ENCODE assay signal across 27 mouse cellular contexts in the genomic region with DNA sequence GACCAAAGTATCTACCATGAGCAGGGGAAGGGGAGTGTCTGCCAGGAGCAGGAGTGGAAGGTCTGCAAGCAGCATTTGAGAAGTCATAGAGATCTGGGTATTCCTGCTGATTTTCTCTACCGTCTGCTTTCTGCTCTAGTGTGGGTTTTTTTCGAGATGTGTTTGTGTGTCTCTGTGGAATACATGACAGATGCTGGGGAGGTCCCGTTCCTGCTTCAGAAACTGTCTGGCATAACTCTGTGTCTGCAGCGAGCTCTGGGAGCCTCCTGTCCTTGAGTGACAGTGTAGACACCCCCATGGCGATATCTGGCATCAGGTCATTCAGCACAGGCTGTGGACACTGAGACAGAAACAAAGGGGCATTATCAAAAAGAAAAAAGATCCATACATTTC. TPM values are rescaled to one million over a fixed set of nuclear protein-coding genes. Genes with fewer than 3 reads are reported as not detected.
DNase-seq lines count a peak whose midpoint lies in the region; ATAC-seq lines count a peak whose summit lies in the region.
"Had no signal": no experiment of that assay in that cellular context is flagged by ENCODE, and none has a peak within 500 bp of the region (broad histone marks: within the 10 kb centered on the region; RNA-seq: fewer than 3 reads in every experiment).

No protein-coding gene starts in this region.

- no peak overlapping the region for H3K9ac ChIP-seq in liver, embryonic 15.5 days
- H3K9ac ChIP-seq: embryonic facial prominence, embryonic 15.5 days; heart, embryonic 13.5 days had no signal

- H3K27ac ChIP-seq in liver, embryonic 15.5 days (replicated peaks), result no peak overlapping the region; the same call in 1 of the 2 replicates
- H3K27ac ChIP-seq: embryonic facial prominence, embryonic 15.5 days; forebrain, embryonic 10.5 days; gastrocnemius, adult 2 months; heart, embryonic 13.5 days had no signal

- WGBS in liver, embryonic 15.5 days (ENCODE audit: insufficient replicate concordance), result 76% methylated on average over 5 of the region's 5 CpGs

- H3K4me3 ChIP-seq in liver, embryonic 15.5 days (replicated peaks), result no peak overlapping the region
- H3K4me3 ChIP-seq: embryonic facial prominence, embryonic 15.5 days; erythroblast, embryonic 14.5 days; forebrain, embryonic 10.5 days; gastrocnemius, adult 2 months; heart, embryonic 13.5 days had no signal

- H3K9me3 ChIP-seq in liver, embryonic 15.5 days (replicated peaks), result no peaks in the 10 kb centered on the region
- H3K9me3 ChIP-seq: embryonic facial prominence, embryonic 15.5 days; forebrain, embryonic 10.5 days; G1E; heart, embryonic 13.5 days had no signal

- H3K27me3 ChIP-seq in liver, embryonic 15.5 days, result no peaks in the 10 kb centered on the region
- H3K27me3 ChIP-seq: embryonic facial prominence, embryonic 15.5 days; heart, embryonic 13.5 days had no signal

- peak overlapping the region; percentile 7; the same call in 1 of the 2 replicates for H3K4me2 ChIP-seq in liver, embryonic 15.5 days
- H3K4me2 ChIP-seq: embryonic facial prominence, embryonic 15.5 days; heart, embryonic 13.5 days had no signal

- DNase-seq in cerebellum, postnatal 10 days, result peak; percentile 34 to 39
- no peak for DNase-seq in cerebellum, adult 11-12 months
- DNase-seq in liver, result no peak
- peak; percentile 13 for DNase-seq in layer of hippocampus, adult 9-10 months (ENCODE audit: low spot score)
- DNase-seq in telencephalon, adult 2 months (ENCODE audit: low read depth, low spot score), result peak; percentile 26
- no peak for DNase-seq in kidney, adult 18-20 months
- no peak for DNase-seq in adrenal gland, postnatal 25 days
- DNase-seq: adrenal gland, adult 8-10 months; B cell, adult 2 months; cerebellum, adult 2 months; embryo, embryonic 11 days; gastrocnemius, adult 2 months; gastrocnemius, postnatal 36 days; heart, postnatal 36 days had no signal

- no peaks in the 10 kb centered on the region for H3K4me1 ChIP-seq in liver, embryonic 15.5 days (replicated peaks)
- H3K4me1 ChIP-seq: embryonic facial prominence, embryonic 15.5 days; forebrain, embryonic 10.5 days; heart, embryonic 13.5 days had no signal

- peaks cover 57% of the 10 kb centered on the region for H3K36me3 ChIP-seq in liver, embryonic 15.5 days (replicated peaks)

- no peak for ATAC-seq in liver, embryonic 15.5 days (ENCODE audit: insufficient read depth)
- ATAC-seq: CD4-positive, CD25-positive, alpha-beta regulatory T cell, adult 4 months; forebrain, embryonic 14.5 days had no signal

RNA-seq across cellular contexts. Expression of gene Gm20604, which starts 27.1 kb away (rescaled TPM):
- 7.1 and 7.2 TPM in 2 replicates for polyA plus RNA-seq in liver, embryonic 15.5 days (2015; fragmentation: Nextera tagmentation; extraction: Ambion mirVana)
- total RNA-seq in adrenal gland, postnatal 25 days (2021), result 6.3 and 6.4 TPM in 2 replicates

RNA-seq across cellular contexts. Expression of gene Ubr7, which starts 27.8 kb away (rescaled TPM):
- 18.2 and 18.9 TPM in 2 replicates for polyA plus RNA-seq in liver, embryonic 15.5 days (2015; fragmentation: Nextera tagmentation; extraction: Ambion mirVana)
- total RNA-seq in adrenal gland, postnatal 25 days (2021), result 34.5 and 36.1 TPM in 2 replicates

RNA-seq across cellular contexts. Expression of gene Gon7, which starts 28.0 kb away (rescaled TPM):
- polyA plus RNA-seq in liver, embryonic 15.5 days (2015; fragmentation: Nextera tagmentation; extraction: Ambion mirVana), result 12.7 and 12.8 TPM in 2 replicates
- total RNA-seq in adrenal gland, postnatal 25 days (2021), result 14.7 and 22.7 TPM in 2 replicates

RNA-seq across cellular contexts. Expression of gene Gm28051, which starts 28.0 kb away (rescaled TPM):
- not detected in 2 replicates for polyA plus RNA-seq in liver, embryonic 15.5 days (2015; fragmentation: Nextera tagmentation; extraction: Ambion mirVana)
- total RNA-seq in adrenal gland, postnatal 25 days (2021), result not detected in 2 replicates
- total RNA-seq: adrenal gland, adult 8-10 months; adrenal gland, postnatal 4 days; common myeloid progenitor, adult 5-6 weeks; G1E; gastrocnemius, adult 2 months; gastrocnemius, postnatal 36 days; heart, postnatal 36 days had no signal
- polyA plus RNA-seq: CD4-positive, CD25-positive, alpha-beta regulatory T cell, adult 4 months; cerebellum, adult 2 months; embryonic facial prominence, embryonic 11.5 days; embryonic facial prominence, embryonic 15.5 days; erythroblast, embryonic 14.5 days; forebrain, embryonic 10.5 days; forebrain, embryonic 14.5 days; heart, embryonic 13.5 days; heart, postnatal 0 days; hindbrain, embryonic 11.5 days had no signal

RNA-seq across cellular contexts. Expression of gene Tmem251, which starts 42.0 kb away (rescaled TPM):
- 5.6 and 5.7 TPM in 2 replicates for polyA plus RNA-seq in liver, embryonic 15.5 days (2015; fragmentation: Nextera tagmentation; extraction: Ambion mirVana)
- 5.5 and 7.6 TPM in 2 replicates for total RNA-seq in adrenal gland, postnatal 25 days (2021)

Comparison
In these comparisons a context has a peak if more than half of its experiments do, and no peak if none do; other contexts are left out.
1. DNase-seq: peak in cerebellum, postnatal 10 days (2 of 2), layer of hippocampus, adult 9-10 months (single experiment) and telencephalon, adult 2 months (single experiment); none in cerebellum, adult 11-12 months (single experiment), liver (single experiment), kidney, adult 18-20 months (single experiment) and adrenal gland, postnatal 25 days (single experiment).